Mouse (Mus musculus) thymus, adult 2 months (tissue): ENCODE measurements around the gene Ltbp1.

Experiments used
- CTCF ChIP-seq: fragments of 200-500 bp; IDR thresholded peaks from 2 replicates; pipeline ENCODE4 v1.5.1; 2012; ENCODE audit warnings: mild to moderate bottlenecking, control low read depth, low read length, moderate library complexity, borderline replicate concordance; ENCODE audit not compliant: control insufficient read depth, poor library complexity, insufficient read depth; ENCODE audit errors: extremely low read depth
- POLR2A ChIP-seq: fragments of 200-500 bp; IDR thresholded peaks from 2 replicates; pipeline ENCODE4 v1.6.1; 2012; ENCODE audit warnings: mild to moderate bottlenecking, low read length, control low read depth, moderate library complexity; ENCODE audit not compliant: control insufficient read depth, poor library complexity, insufficient read depth; ENCODE audit errors: extremely low read depth

DNA sequence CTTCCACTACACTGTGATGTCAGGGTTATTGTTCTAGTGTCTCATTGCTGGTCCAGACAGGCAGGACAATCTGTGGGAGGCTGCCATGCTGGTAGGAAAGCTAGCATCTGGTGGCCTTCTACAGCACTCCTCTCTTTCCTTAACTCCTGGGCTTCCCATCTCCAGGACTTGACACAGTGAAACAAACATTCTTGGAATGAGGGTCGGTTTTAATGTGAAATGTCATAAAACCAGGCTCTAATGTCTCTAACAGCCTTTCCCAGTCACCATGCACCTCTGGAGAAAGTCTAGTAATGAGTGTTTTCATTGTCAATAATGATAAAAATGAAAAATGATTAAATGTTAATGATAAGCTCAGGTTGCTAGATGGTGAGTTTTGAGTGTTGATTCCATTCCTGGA lies 237.9 kb downstream of the Ltbp1 start:
- no peak for TF ChIP-seq CTCF
- no peak for TF ChIP-seq POLR2A
